Mouse (Mus musculus): ENCODE data around the gene Lman2l. TPM values are rescaled to one million over a fixed set of nuclear protein-coding genes. Genes with fewer than 3 reads are reported as not detected.

The Lman2l gene
- polyA plus RNA-seq, 1 experiment from 2014 or later: 54.0 TPM

GRCm38 (mm10) chr1:36371934-36372845 is 72.9 kb downstream of the Lman2l start, which contains the start of gene Fer1l5:
Fer1l5 (plus strand) TSS chr1:36372291.
- 77% methylated on average over 10 of the region's 10 CpGs for WGBS

GRCm38 (mm10) chr1:36370918-36371317 is 74.2 kb downstream of the Lman2l start:
- Histone ChIP-seq H3K27me3 (ENCODE audit: insufficient read depth, low read length) (no peaks in the 10 kb centered on the region), H3K36me3 (ENCODE audit: insufficient read depth, low read length) (peaks cover 3% of the 10 kb centered on the region; the same call in 1 of the 2 replicates), H3K4me1 (ENCODE audit: insufficient read depth, low read length) (peaks cover 11% of the 10 kb centered on the region), H3K9ac (replicated peaks; ENCODE audit: low read length) (no peak overlapping the region), H3K27ac (ENCODE audit: low read length) (no peak overlapping the region), H3K9me3 (ENCODE audit: low read length) (no peaks in the 10 kb centered on the region), H3K4me2 (replicated peaks; ENCODE audit: low read depth, low read length) (no peak overlapping the region), H3K4me3 (ENCODE audit: low read length) (no peak overlapping the region)
- 81% methylated on average over 6 of the region's 6 CpGs for WGBS
- no peak for ATAC-seq (ENCODE audit: low FRiP score, low TSS enrichment)

More at GRCm38 (mm10) chr1:36371934-36372845, 72.9 kb downstream of the Lman2l start, which contains the start of gene Fer1l5:
- ATAC-seq (ENCODE audit: low FRiP score, low TSS enrichment): no peak
- no peaks in the 10 kb centered on the region for H3K36me3 ChIP-seq (ENCODE audit: insufficient read depth, low read length)
- H3K4me1 ChIP-seq (ENCODE audit: insufficient read depth, low read length): peaks cover 10% of the 10 kb centered on the region
- H3K9me3 ChIP-seq (ENCODE audit: low read length): no peaks in the 10 kb centered on the region
- H3K4me2 ChIP-seq (replicated peaks; ENCODE audit: low read depth, low read length): no peak within 1 kb of the TSS
- no peak within 1 kb of the TSS for H3K27ac ChIP-seq (ENCODE audit: low read length)
- H3K4me3 ChIP-seq (ENCODE audit: low read length): no peak within 1 kb of the TSS
- no peaks in the 10 kb centered on the region for H3K27me3 ChIP-seq (ENCODE audit: insufficient read depth, low read length)
- no peak within 1 kb of the TSS for H3K9ac ChIP-seq (replicated peaks; ENCODE audit: low read length)

Other genes with a start within 250 kb of the Lman2l start
- gene Uggt1, start 200.6 kb downstream of the Lman2l start, polyA plus RNA-seq (2015; fragmentation: Nextera tagmentation; extraction: Ambion mirVana): 61.3 and 69.0 TPM in 2 replicates
- gene Neurl3, start 170.6 kb downstream of the Lman2l start, polyA plus RNA-seq (2015; fragmentation: Nextera tagmentation; extraction: Ambion mirVana): 18.4 TPM in 2 replicates
- gene Arid5a, start 137.5 kb downstream of the Lman2l start, polyA plus RNA-seq (2015; fragmentation: Nextera tagmentation; extraction: Ambion mirVana): 6.5 and 7.9 TPM in 2 replicates
- gene Kansl3, start 76.1 kb downstream of the Lman2l start, polyA plus RNA-seq (2015; fragmentation: Nextera tagmentation; extraction: Ambion mirVana): 49.8 and 55.7 TPM in 2 replicates
- gene Fer1l5, start 73.0 kb downstream of the Lman2l start, polyA plus RNA-seq (2015; fragmentation: Nextera tagmentation; extraction: Ambion mirVana): 1.3 and 1.7 TPM in 2 replicates
- gene Cnnm4, start 26.3 kb upstream of the Lman2l start, polyA plus RNA-seq (2015; fragmentation: Nextera tagmentation; extraction: Ambion mirVana): 13.8 and 13.9 TPM in 2 replicates
- 3.5 and 3.7 TPM in 2 replicates for gene Cnnm3, start 66.6 kb upstream of the Lman2l start, polyA plus RNA-seq (2015; fragmentation: Nextera tagmentation; extraction: Ambion mirVana)
- gene Ankrd23, start 91.6 kb upstream of the Lman2l start, polyA plus RNA-seq (2015; fragmentation: Nextera tagmentation; extraction: Ambion mirVana): 15.2 and 21.7 TPM in 2 replicates
- 0.30 and 1.5 TPM in 2 replicates for gene Gm42417, start 94.2 kb upstream of the Lman2l start, polyA plus RNA-seq (2015; fragmentation: Nextera tagmentation; extraction: Ambion mirVana)
- 29.2 and 30.0 TPM in 2 replicates for gene Ankrd39, start 102.2 kb upstream of the Lman2l start, polyA plus RNA-seq (2015; fragmentation: Nextera tagmentation; extraction: Ambion mirVana)
- 21.4 and 21.9 TPM in 2 replicates for gene Sema4c, start 113.1 kb upstream of the Lman2l start, polyA plus RNA-seq (2015; fragmentation: Nextera tagmentation; extraction: Ambion mirVana)
- 1.2 and 1.8 TPM in 2 replicates for gene Fam178b, start 237.9 kb upstream of the Lman2l start, polyA plus RNA-seq (2015; fragmentation: Nextera tagmentation; extraction: Ambion mirVana)
- gene Cox5b, start 246.2 kb upstream of the Lman2l start, polyA plus RNA-seq (2015; fragmentation: Nextera tagmentation; extraction: Ambion mirVana): 681 and 722 TPM in 2 replicates